Mouse (Mus musculus) neural tube, embryonic 12.5 days (tissue): ENCODE data around the gene Paqr8. TPM values are rescaled to one million over a fixed set of nuclear protein-coding genes. Genes with fewer than 3 reads are reported as not detected.
"Not testable (repeated sequence)": the region's sequence is repeated elsewhere in the genome, so short reads cannot be mapped to it uniquely, and the experiment has no call there.

Source experiments
- ATAC-seq: fragments of 200-750 bp; cut with Nextera tagmentation; 2 replicates; pipeline ENCODE4 v1.8.0; 2017; ENCODE audit warnings: low read depth, mild to moderate bottlenecking, moderate TSS enrichment, moderate library complexity; ENCODE audit not compliant: low FRiP score
- H3K27ac ChIP-seq: fragments of 300-500 bp; sonication (generic); 2 replicates; pipeline ENCODE4 v1.5.1; 2016
- H3K27me3 ChIP-seq: fragments of 300-500 bp; sonication (generic); replicated peaks from 2 replicates; pipeline ENCODE4 v1.6.1; 2016; ENCODE audit warnings: mild to moderate bottlenecking
- H3K36me3 ChIP-seq: fragments of 300-500 bp; sonication (generic); 2 replicates; pipeline ENCODE4 v1.6.1; 2016; ENCODE audit warnings: mild to moderate bottlenecking
- H3K4me1 ChIP-seq: fragments of 300-500 bp; sonication (generic); 2 replicates; pipeline ENCODE4 v1.6.1; 2016
- H3K4me2 ChIP-seq: fragments of 300-500 bp; sonication (generic); replicated peaks from 2 replicates; pipeline ENCODE4 v1.6.1; 2016; ENCODE audit warnings: mild to moderate bottlenecking
- H3K4me3 ChIP-seq: fragments of 300-500 bp; sonication (generic); 2 replicates; pipeline ENCODE4 v1.5.1; 2016
- H3K9ac ChIP-seq: fragments of 300-500 bp; sonication (generic); 2 replicates; pipeline ENCODE4 v1.6.1; 2016; ENCODE audit warnings: mild to moderate bottlenecking
- H3K9me3 ChIP-seq: fragments of 300-500 bp; sonication (generic); 2 replicates; pipeline ENCODE4 v1.6.1; 2016; ENCODE audit warnings: mild to moderate bottlenecking
- WGBS: fragments of 180-500 bp; shearing (Covaris S2); methylation state at CpG from one replicate; pipeline ENCODE4 v1.1.7; 2016; 5-methylcytosine and 5-hydroxymethylcytosine counted together
- polyA plus RNA-seq: library from polyadenylated mRNA; unstranded; fragments of >200 nt; fragmentation: Nextera tagmentation; extraction: Ambion mirVana; gene quantifications from 2 replicates; pipeline ENCODE4 v1.2.1, GENCODE M21; 2016

Gene Paqr8
- polyA plus RNA-seq, 1 experiment from 2014 or later = 12.1 TPM

DNA sequence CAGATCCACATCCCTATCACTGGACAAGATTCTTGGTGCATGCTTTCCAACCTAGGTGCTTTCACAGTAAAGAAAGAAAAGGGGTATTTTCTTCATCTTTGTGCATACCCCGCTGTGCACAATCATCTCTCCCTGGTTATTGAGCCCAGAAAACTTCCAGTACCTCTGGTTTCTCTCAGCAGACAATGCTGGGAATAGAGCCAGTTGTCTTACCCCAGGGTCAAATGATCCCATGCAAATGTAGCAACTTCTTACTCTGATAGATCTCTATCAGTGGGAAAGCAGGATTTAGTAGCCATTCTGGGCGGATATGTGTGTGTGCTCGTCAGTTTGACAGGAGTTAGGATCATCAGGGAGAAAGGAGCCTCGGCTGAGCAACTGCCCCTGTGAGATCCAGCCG is 25.2 kb downstream of the Paqr8 start:
- H3K9me3 ChIP-seq = no peaks in the 10 kb centered on the region
- H3K4me2 ChIP-seq = no peak overlapping the region
- H3K27ac ChIP-seq = no peak overlapping the region
- H3K36me3 ChIP-seq = no peaks in the 10 kb centered on the region
- ATAC-seq = no peak
- no peak overlapping the region for H3K4me3 ChIP-seq
- H3K4me1 ChIP-seq = peaks cover 6% of the 10 kb centered on the region
- H3K27me3 ChIP-seq = no peaks in the 10 kb centered on the region
- H3K9ac ChIP-seq = no peak overlapping the region
- WGBS = 87% methylated on average over 5 of the region's 5 CpGs

DNA sequence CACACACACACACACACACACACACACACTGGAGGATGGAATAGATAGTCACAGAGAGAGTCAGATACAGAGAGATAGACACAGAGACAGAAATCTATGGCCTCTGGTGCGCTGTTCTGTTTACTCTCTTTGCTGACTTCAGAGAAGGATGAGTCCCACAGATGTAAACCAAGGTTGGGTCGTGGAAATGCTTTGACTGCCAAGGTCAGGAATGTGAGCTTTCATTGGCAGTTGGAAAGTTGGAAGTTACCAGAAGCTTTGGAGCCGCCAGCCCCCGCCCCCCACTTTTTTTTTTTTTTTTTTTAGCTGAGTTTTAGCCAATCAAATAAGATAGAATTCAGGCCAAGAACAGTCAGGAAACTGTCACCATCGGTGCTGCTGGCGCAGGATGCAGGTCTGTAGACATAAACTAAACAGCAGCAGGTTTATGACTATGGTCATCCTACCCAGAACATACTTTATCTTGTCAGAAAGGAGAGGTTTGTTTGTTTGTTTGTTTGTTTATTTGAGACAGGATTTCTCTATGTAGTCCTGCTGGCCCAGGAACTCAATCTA is 27.2 kb downstream of the Paqr8 start:
- Histone ChIP-seq H3K4me1 (peaks cover 1% of the 10 kb centered on the region), H3K27ac (no peak overlapping the region), H3K9me3 (no peaks in the 10 kb centered on the region), H3K36me3 (no peaks in the 10 kb centered on the region), H3K9ac (no peak overlapping the region), H3K27me3 (no peaks in the 10 kb centered on the region), H3K4me3 (no peak overlapping the region), H3K4me2 (no peak overlapping the region)
- 90% methylated on average over 6 of the region's 6 CpGs for WGBS
- ATAC-seq = no peak

DNA sequence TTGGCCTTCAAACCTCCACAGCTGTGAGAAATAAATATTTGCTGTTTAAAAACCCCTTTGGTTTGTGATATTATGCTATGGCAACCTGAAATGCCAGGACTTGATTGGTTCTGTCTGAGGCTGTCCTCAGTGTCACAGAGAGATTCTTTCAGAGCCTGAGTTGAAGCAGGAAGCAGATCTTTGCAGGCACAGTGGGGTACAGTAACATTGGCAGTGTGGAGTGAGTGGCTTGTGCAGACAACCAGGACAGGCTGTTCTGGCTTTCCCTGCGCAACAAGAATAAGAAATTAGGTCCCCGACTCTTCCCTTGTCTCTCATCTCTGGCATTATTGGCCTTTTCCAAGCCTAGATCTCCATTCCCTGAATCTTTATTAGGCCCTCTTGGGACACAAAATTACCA is 29.3 kb downstream of the Paqr8 start:
- no peak overlapping the region for H3K4me3 ChIP-seq
- no peak overlapping the region for H3K4me2 ChIP-seq
- no peak for ATAC-seq
- 92% methylated on average over 2 of the region's 2 CpGs for WGBS
- no peaks in the 10 kb centered on the region for H3K9me3 ChIP-seq
- H3K27me3 ChIP-seq = no peaks in the 10 kb centered on the region
- no peaks in the 10 kb centered on the region for H3K36me3 ChIP-seq
- H3K4me1 ChIP-seq = no peaks in the 10 kb centered on the region
- no peak overlapping the region for H3K27ac ChIP-seq
- H3K9ac ChIP-seq = no peak overlapping the region

DNA sequence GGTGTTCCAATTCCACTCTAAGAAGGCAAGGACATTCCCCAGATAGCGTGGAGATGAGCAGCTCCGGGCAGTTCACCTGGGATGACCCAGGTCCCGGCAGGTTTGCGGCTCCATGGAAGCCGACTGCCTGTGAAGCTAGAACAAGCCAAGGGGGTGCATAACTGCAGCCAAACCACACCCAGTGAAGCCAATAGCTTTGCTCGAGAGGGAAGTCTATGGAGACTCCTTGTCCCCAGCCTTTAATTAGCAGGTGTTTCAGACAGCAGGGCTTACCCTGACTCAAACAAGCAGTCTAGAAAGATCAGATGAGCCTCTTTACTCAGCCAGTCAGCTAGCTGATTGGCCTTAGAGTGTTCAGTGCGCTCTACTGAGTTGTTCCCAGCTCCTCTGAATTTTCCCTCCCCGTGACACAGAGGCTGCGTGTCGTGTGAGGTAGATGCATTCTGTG is 30.7 kb downstream of the Paqr8 start:
- H3K9ac ChIP-seq = no peak overlapping the region
- H3K9me3 ChIP-seq = no peaks in the 10 kb centered on the region
- H3K27me3 ChIP-seq = no peaks in the 10 kb centered on the region
- H3K27ac ChIP-seq = no peak overlapping the region
- WGBS = 86% methylated on average over 10 of the region's 10 CpGs
- no peaks in the 10 kb centered on the region for H3K36me3 ChIP-seq
- H3K4me3 ChIP-seq = no peak overlapping the region
- H3K4me2 ChIP-seq = no peak overlapping the region
- H3K4me1 ChIP-seq = no peaks in the 10 kb centered on the region
- no peak for ATAC-seq

DNA sequence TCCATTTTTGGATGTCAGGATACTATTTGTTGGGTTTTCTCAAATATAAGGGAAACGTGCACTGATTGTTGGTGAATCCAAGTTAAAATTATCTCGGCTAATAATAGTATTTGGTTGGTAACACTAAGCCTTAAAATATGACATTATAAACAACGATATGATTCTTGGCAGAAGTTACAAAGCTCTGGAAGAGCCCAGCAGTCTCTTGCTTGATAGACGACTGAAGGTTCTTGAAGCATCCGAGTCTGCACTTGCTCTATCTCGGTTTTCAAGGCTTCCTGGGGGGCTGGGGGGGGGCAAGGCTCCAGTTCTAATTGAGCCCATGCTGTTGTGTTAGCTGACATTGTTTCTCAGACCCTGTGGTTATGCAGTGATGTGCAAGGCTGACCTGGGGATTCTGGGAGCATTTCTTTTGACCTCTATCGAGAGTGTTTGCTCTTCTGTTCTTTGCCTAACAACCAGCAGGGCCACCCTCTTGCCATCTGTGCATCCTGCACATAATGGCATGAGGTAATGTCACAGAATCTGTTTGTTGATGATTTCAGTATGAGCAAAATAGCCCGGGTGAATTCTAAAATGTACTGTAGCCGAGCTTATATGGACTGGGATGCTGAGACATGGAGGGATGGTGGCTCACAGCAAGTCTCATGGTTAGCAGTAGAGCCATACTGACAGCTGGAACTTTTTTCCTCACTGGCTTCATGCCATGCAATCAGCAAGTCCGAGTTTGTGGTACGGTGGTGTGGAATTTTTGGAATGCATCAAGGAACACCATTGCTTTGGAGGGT is 32.4 kb downstream of the Paqr8 start:
- Histone ChIP-seq H3K27ac (no peak overlapping the region), H3K9ac (no peak overlapping the region), H3K27me3 (no peaks in the 10 kb centered on the region), H3K36me3 (no peaks in the 10 kb centered on the region), H3K4me3 (no peak overlapping the region), H3K9me3 (no peaks in the 10 kb centered on the region), H3K4me2 (no peak overlapping the region), H3K4me1 (no peaks in the 10 kb centered on the region)
- no peak for ATAC-seq
- 71% methylated on average over 11 of the region's 11 CpGs for WGBS

DNA sequence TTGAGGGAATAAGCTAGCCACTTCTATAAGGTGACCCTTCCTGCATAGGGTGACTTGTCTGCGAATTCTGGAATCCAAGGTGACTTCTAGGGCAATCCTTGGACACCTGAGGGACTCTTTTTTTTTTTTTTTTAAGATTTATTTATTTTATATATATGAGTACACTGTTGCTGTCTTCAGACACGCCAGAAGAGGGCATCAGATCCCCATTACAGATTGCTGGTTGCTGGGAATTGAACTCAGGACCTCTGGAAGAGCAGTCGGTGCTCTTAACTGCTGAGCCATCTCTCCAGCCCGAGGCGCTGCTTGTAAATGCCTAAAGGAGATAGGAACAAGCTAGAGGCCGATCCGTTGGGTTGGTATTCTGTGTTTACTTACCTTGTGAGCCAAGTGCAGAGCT is 34.9 kb downstream of the Paqr8 start:
- not testable (repeated sequence) for H3K27ac ChIP-seq, H3K9ac ChIP-seq, H3K4me1 ChIP-seq, H3K9me3 ChIP-seq, H3K36me3 ChIP-seq, H3K27me3 ChIP-seq, H3K4me3 ChIP-seq, H3K4me2 ChIP-seq, ATAC-seq
- WGBS = 82% methylated on average over 7 of the region's 7 CpGs

DNA sequence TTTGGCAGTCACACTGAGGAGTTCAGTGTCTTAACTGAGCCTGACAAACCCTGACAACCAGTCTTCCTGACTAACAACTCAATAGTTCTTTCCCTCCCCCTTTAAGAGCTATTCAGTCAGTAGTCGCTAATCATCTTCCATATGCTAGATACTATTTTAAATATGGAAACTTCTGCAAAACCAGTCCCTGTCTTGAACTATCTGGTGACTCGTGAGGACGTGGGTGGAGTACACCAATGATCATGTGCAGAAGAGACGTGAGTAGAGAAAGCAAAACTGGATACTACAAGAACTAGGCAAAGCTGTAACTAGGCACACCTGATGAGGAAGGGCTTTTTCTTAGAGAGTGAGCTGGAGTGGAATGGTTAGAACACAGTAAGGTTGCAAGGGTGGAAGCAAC is 35.5 kb downstream of the Paqr8 start:
- Histone ChIP-seq H3K4me1 (no peaks in the 10 kb centered on the region), H3K9ac (no peak overlapping the region), H3K27me3 (no peaks in the 10 kb centered on the region), H3K4me3 (no peak overlapping the region), H3K36me3 (no peaks in the 10 kb centered on the region), H3K9me3 (no peaks in the 10 kb centered on the region), H3K4me2 (no peak overlapping the region), H3K27ac (no peak overlapping the region)
- WGBS = 92% methylated on average over 4 of the region's 4 CpGs
- ATAC-seq = no peak

DNA sequence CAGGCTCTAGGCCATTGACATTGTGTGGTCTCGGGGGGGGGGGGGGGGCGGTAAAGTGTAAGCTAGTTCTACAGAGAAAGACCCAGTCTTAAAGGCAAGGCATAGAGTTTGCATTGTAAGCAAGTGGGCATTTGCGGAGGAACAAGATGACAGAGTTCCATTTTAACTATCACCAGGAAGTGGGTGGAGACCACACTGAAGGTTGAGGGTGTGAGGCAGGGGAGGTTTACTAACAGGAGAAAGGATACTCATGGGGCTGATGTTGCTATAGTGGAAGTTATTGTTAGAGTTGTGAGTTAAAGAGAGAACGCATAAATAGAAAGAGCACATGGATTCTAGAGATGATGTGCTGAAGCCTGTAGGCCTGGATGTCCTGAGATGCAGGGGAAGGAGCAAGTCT is 36.0 kb downstream of the Paqr8 start:
- H3K9ac ChIP-seq = no peak overlapping the region
- H3K4me3 ChIP-seq = no peak overlapping the region
- no peak overlapping the region for H3K4me2 ChIP-seq
- no peak overlapping the region for H3K27ac ChIP-seq
- WGBS = 87% methylated on average over 4 of the region's 4 CpGs
- no peaks in the 10 kb centered on the region for H3K4me1 ChIP-seq
- no peak for ATAC-seq
- H3K27me3 ChIP-seq = no peaks in the 10 kb centered on the region
- no peaks in the 10 kb centered on the region for H3K36me3 ChIP-seq
- H3K9me3 ChIP-seq = no peaks in the 10 kb centered on the region

DNA sequence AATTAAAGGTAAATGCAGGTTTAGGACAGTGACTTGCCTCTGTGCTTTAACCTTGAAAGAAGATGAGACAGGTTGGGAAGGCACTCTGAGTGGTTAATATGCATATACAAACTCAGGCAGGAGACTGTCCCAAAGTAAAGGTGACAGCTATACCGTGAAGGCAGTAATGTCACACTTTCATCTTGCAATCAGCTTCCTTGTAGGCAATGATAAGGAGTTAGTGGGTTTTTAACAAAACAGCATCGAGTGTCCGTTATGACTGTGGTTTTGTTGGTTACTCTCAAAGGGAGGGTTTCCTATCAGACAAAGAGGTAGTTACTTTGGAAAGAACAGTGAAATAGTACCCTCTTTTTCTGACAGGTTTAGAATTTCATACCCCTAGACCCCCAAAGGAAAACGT is 38.1 kb downstream of the Paqr8 start:
- ATAC-seq = no peak
- H3K9me3 ChIP-seq = no peaks in the 10 kb centered on the region

DNA sequence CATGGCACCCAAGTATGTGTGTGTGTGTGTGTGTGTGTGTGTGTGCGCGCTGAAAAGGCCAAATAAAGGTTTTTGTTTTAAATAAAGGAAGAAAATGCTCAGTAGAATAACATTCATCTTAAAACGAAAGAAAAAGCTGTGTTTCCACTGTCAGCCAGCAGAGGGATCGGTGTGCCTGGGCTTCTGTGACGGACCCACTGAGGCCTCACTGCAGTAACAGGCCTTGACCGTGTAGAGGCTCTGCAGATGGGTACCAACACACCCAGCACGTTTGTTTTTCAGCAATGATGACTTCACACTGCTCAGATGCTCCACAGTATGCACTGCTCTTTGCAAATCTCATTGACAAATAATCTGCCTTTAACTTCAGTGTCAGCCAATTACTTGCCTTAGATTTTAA is 43.1 kb downstream of the Paqr8 start:
- no peak overlapping the region for H3K9ac ChIP-seq
- H3K36me3 ChIP-seq = peaks cover 30% of the 10 kb centered on the region
- no peak overlapping the region for H3K4me2 ChIP-seq
- WGBS = 23% methylated on average over 7 of the region's 7 CpGs
- H3K9me3 ChIP-seq = no peaks in the 10 kb centered on the region
- no peaks in the 10 kb centered on the region for H3K4me1 ChIP-seq
- no peak overlapping the region for H3K4me3 ChIP-seq
- no peak overlapping the region for H3K27ac ChIP-seq
- peak; percentile 82 for ATAC-seq
- H3K27me3 ChIP-seq = no peaks in the 10 kb centered on the region

More for the DNA sequence above, 38.1 kb downstream of the Paqr8 start:
- Histone ChIP-seq H3K4me1 (no peaks in the 10 kb centered on the region), H3K4me3 (no peak overlapping the region), H3K27ac (no peak overlapping the region), H3K4me2 (no peak overlapping the region), H3K27me3 (no peaks in the 10 kb centered on the region), H3K36me3 (peaks cover 3% of the 10 kb centered on the region; the same call in 1 of the 2 replicates), H3K9ac (no peak overlapping the region)
- WGBS = 49% methylated on average over 4 of the region's 4 CpGs

DNA sequence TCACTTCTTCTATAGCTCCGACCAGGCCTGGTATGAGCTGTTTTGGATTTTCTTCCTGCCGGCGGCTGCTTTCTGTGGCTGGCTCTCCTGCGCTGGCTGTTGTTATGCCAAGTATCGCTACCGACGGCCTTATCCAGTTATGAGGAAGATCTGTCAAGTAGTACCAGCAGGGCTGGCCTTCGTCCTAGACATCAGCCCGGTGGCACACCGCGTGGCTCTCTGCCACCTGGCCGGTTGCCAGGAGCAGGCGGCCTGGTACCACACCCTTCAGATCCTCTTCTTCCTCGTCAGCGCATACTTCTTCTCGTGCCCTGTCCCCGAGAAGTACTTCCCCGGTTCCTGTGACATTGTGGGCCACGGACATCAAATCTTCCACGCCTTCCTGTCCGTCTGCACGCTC is 44.7 kb downstream of the Paqr8 start:
- ATAC-seq = no peak
- H3K4me2 ChIP-seq = no peak overlapping the region
- no peak overlapping the region for H3K9ac ChIP-seq
- H3K4me1 ChIP-seq = no peaks in the 10 kb centered on the region
- H3K27ac ChIP-seq = no peak overlapping the region
- no peaks in the 10 kb centered on the region for H3K27me3 ChIP-seq
- H3K4me3 ChIP-seq = no peak overlapping the region
- peaks cover 30% of the 10 kb centered on the region for H3K36me3 ChIP-seq
- WGBS = 92% methylated on average over 22 of the region's 22 CpGs
- no peaks in the 10 kb centered on the region for H3K9me3 ChIP-seq

DNA sequence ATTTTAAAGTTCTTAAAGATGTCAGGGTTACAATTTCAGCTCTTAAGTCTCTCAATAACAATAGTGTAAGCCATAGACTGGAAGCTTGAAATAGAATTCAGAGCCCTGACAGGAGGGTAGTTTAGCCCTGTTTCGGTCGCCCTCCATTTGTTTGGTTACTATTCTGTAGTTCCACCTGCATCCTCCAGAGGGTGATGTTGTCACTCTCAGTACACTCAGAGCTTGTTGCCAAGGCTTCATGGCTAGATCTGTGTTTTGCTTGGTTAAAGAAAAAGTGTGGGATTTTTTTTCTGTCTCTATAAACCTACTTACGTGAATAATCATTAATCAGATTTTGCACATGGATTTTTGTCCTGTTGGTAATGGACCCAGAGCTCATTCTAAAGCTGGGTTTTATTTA is 48.6 kb downstream of the Paqr8 start:
- WGBS = 34% methylated on average over 3 of the region's 3 CpGs

DNA sequence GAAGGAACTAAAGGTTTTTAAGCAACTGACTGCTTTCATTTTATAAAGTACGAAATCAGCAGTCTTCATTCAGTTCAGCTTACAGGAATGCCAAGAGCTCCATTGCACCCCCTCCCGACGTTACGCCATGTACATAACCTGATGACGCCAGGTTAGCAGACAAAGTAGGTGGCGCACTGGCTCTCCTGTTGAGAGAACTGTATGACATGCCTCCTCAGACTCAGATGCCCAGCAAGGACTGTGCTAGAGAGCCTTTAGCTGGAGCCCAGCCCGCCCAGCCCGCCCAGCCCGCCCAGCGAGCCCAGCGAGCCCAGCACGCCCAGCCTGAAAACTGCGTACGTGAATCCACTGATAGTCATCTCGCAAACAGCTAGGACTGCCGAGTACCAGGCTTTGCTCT is 49.7 kb downstream of the Paqr8 start:
- Histone ChIP-seq H3K9ac (no peak overlapping the region), H3K4me3 (no peak overlapping the region), H3K27me3 (no peaks in the 10 kb centered on the region), H3K4me2 (no peak overlapping the region), H3K9me3 (0 out of 2 replicates have a peak, but pooled peaks cover 3% of the 10 kb centered on the region), H3K27ac (no peak overlapping the region), H3K4me1 (no peaks in the 10 kb centered on the region), H3K36me3 (peaks cover 17% of the 10 kb centered on the region)
- ATAC-seq = no peak
- 74% methylated on average over 16 of the region's 16 CpGs for whole genome bisulfite sequencing

More for the DNA sequence above, 48.6 kb downstream of the Paqr8 start:
- H3K9me3 ChIP-seq = 0 out of 2 replicates have a peak, but pooled peaks cover 3% of the 10 kb centered on the region
- no peak overlapping the region for H3K9ac ChIP-seq
- ATAC-seq = peak; percentile 70
- H3K27me3 ChIP-seq = no peaks in the 10 kb centered on the region
- no peak overlapping the region for H3K4me3 ChIP-seq
- no peak overlapping the region for H3K4me2 ChIP-seq
- H3K27ac ChIP-seq = no peak overlapping the region
- peaks cover 27% of the 10 kb centered on the region for H3K36me3 ChIP-seq
- H3K4me1 ChIP-seq = no peaks in the 10 kb centered on the region
